Mouse (Mus musculus) hematopoietic stem cell, adult 5-6 weeks (primary cell): Measurements from ENCODE around the gene Snapc4. TPM values are rescaled to one million over a fixed set of nuclear protein-coding genes. Genes with fewer than 3 reads are reported as not detected.

ENCODE experiments used
- total RNA-seq: library from RNA; stranded (forward); fragments of 172-1452, 232-1000 nt; gene quantifications from 2 replicates; pipeline ENCODE4 v1.2.3, GENCODE M21; 2017

Gene Snapc4
- total RNA-seq, 1 experiment from 2014 or later: 44.4 TPM

Other genes with a start within 250 kb of the Snapc4 start
- gene Lhx3, start 172.4 kb downstream of the Snapc4 start, total RNA-seq: not detected in 2 replicates
- gene Qsox2, start 143.1 kb downstream of the Snapc4 start, total RNA-seq: 6.9 and 7.3 TPM in 2 replicates
- not detected in 2 replicates for gene Ccdc187, start 86.1 kb downstream of the Snapc4 start, total RNA-seq
- 19.9 and 29.3 TPM in 2 replicates for gene Gpsm1, start 65.1 kb downstream of the Snapc4 start, total RNA-seq
- gene Dnlz, start 28.5 kb downstream of the Snapc4 start, total RNA-seq: 6.4 and 11.1 TPM in 2 replicates
- gene Card9, start 19.7 kb downstream of the Snapc4 start, total RNA-seq: 13.4 and 20.8 TPM in 2 replicates
- gene Entr1, start 8.7 kb upstream of the Snapc4 start, total RNA-seq: 39.1 and 60.1 TPM in 2 replicates
- 56.2 and 66.3 TPM in 2 replicates for gene Pmpca, start 8.7 kb upstream of the Snapc4 start, total RNA-seq
- 11.7 and 17.3 TPM in 2 replicates for gene Inpp5e, start 28.6 kb upstream of the Snapc4 start, total RNA-seq
- 30.8 and 50.0 TPM in 2 replicates for gene Sec16a, start 64.6 kb upstream of the Snapc4 start, total RNA-seq
- 21.6 and 23.7 TPM in 2 replicates for gene Notch1, start 136.0 kb upstream of the Snapc4 start, total RNA-seq
- 145 and 179 TPM in 2 replicates for gene Egfl7, start 199.4 kb upstream of the Snapc4 start, total RNA-seq
- 0.88 TPM in 1 of 2 replicates, not detected in the other for gene Gm20532, start 206.0 kb upstream of the Snapc4 start, total RNA-seq
- gene Agpat2, start 223.8 kb upstream of the Snapc4 start, total RNA-seq: 49.6 and 81.5 TPM in 2 replicates
- gene Fam69b, start 247.8 kb upstream of the Snapc4 start, total RNA-seq: 28.3 and 57.6 TPM in 2 replicates